Mouse (Mus musculus) ES-E14 (cell line): Measurements from ENCODE around the gene Tfeb. TPM values are rescaled to one million over a fixed set of nuclear protein-coding genes. Genes with fewer than 3 reads are reported as not detected.

Experiments
- DNase-seq: peaks from one replicate; pipeline ENCODE4 v3.0.0-alpha.2; 2013; ENCODE audit warnings: low read depth, low spot score
- H3K27ac ChIP-seq: 2 replicates; pipeline ENCODE4 v1.5.1; 2012; ENCODE audit warnings: low read depth, mild to moderate bottlenecking, low read length, moderate library complexity, mixed read lengths; ENCODE audit not compliant: poor library complexity, insufficient read depth, severe bottlenecking
- H3K36me3 ChIP-seq: 2 replicates; pipeline ENCODE4 v1.6.1; 2012; ENCODE audit warnings: mild to moderate bottlenecking, low read length, moderate library complexity, mixed read lengths; ENCODE audit not compliant: control insufficient read depth, poor library complexity, insufficient read depth, severe bottlenecking
- H3K4me1 ChIP-seq, 2 experiments: fragments of 150-350 bp in 1 of 2; sonication (generic) in 1 of 2; 2 replicates each; pipeline ENCODE4 v1.6.1; 2012; ENCODE audit warnings: low read length in 2 of 2, mild to moderate bottlenecking in 1 of 2, mixed read lengths in 1 of 2; ENCODE audit not compliant: control insufficient read depth in 2 of 2, insufficient read depth in 2 of 2, poor library complexity in 1 of 2
- H3K4me3 ChIP-seq, 2 experiments: fragments of 150-350 bp in 1 of 2; sonication (generic) in 1 of 2; 2 replicates each; pipeline ENCODE4 v1.5.1; 2012; ENCODE audit warnings: low read length in 2 of 2, low read depth in 1 of 2, mild to moderate bottlenecking in 1 of 2, mixed read lengths in 1 of 2; ENCODE audit not compliant: insufficient read depth in 1 of 2, poor library complexity in 1 of 2, severe bottlenecking in 1 of 2
- H3K9ac ChIP-seq: 2 replicates; pipeline ENCODE4 v1.6.1; 2012; ENCODE audit warnings: low read depth, mild to moderate bottlenecking, low read length, mixed read lengths; ENCODE audit not compliant: poor library complexity, insufficient read depth, severe bottlenecking
- H3K9me3 ChIP-seq: fragments of 150-350 bp; sonication (generic); 2 replicates; pipeline ENCODE4 v1.6.1; 2012; ENCODE audit warnings: low read depth, mild to moderate bottlenecking, low read length; ENCODE audit not compliant: control insufficient read depth, insufficient read depth
- CHD2 ChIP-seq: IDR thresholded peaks from 2 replicates; pipeline ENCODE4 v1.6.1; 2014; ENCODE audit warnings: mild to moderate bottlenecking, low read depth, low read length, inconsistent platforms
- HCFC1 ChIP-seq: IDR thresholded peaks from 2 replicates; pipeline ENCODE4 v1.6.1; 2012; ENCODE audit warnings: low read length, inconsistent platforms, borderline replicate concordance; ENCODE audit not compliant: insufficient read depth
- MAFK ChIP-seq: IDR thresholded peaks from 2 replicates; pipeline ENCODE4 v1.6.1; 2014; ENCODE audit warnings: mild to moderate bottlenecking, low read depth, low read length, inconsistent platforms; ENCODE audit not compliant: insufficient read depth
- ZC3H11A ChIP-seq: IDR thresholded peaks from 2 replicates; pipeline ENCODE4 v1.6.1; 2012; ENCODE audit warnings: low read depth, mild to moderate bottlenecking, inconsistent platforms, low read length, borderline replicate concordance
- ZNF384 ChIP-seq: IDR thresholded peaks from 2 replicates; pipeline ENCODE4 v1.6.1; 2012; ENCODE audit warnings: low read depth, low read length, inconsistent platforms
- in situ Hi-C, 2 experiments: fragments of 600-800 bp; cut with MboI; formaldehyde crosslinking; loops; one replicate each; pipeline ENCODE4 v1.15.1; 2025; ENCODE audit warnings: low sequenced_read_pairs in 2 of 2, inconsistent platforms in 1 of 2; ENCODE audit not compliant: unreplicated experiment in 2 of 2
- total RNA-seq: library from RNA; depleted of rRNA; stranded (reverse); fragments of 300-350 nt; gene quantifications from 2 replicates; pipeline ENCODE4 v1.2.3, GENCODE M21; 2012

Tfeb gene
- total RNA-seq, 1 experiment, result 21.0 TPM

DNA sequence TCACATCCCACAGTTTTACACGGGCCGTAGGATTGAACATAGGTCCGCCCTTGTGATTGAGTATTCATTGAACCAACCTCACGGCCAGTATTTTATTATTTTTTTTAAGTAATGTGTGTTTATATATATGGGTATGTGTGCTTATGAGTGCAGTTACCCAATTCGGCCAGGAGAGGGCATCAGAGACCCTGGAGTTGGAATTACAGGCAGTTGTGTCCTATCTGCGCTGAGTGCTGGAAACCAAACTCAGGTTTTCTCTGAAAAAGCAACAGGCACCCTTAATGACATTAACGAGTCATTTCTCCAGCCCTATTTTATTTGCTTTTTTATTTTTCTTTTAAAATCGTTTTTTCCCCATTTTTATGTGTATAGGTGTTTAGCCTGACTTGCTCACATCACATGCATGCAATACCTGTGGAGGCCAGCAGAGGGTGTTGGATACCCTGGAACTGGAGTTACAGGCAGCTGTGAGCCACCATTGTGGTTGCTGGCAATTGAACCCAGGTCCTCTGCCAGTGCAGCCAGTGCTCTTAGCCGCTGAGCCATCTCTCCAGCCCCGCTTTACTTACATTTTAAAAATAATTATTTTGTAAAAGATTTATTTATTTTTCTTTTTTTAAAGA is 8.0 kb downstream of the Tfeb start:
- Histone ChIP-seq H3K4me1 (peaks cover 2 to 14% of the 10 kb centered on the region in 2 experiments; a peak in 3 of 4 replicates), H3K4me3 (no peak overlapping the region), H3K27ac (no peak overlapping the region), H3K9ac (no peak overlapping the region), H3K9me3 (no peaks in the 10 kb centered on the region), H3K36me3 (no peaks in the 10 kb centered on the region)
- in situ Hi-C loops, result no loop called here
- TF ChIP-seq HCFC1 (peak; percentile 48; the same call in 1 of the 2 replicates), ZNF384 (no peak)
- peak; percentile 72 for DNase-seq

GRCm38 (mm10) chr17:47748791-47749553 is 12.1 kb downstream of the Tfeb start:
- Histone ChIP-seq H3K36me3 (no peaks in the 10 kb centered on the region), H3K4me3 (no peak overlapping the region), H3K27ac (no peak overlapping the region), H3K9ac (no peak overlapping the region), H3K9me3 (no peaks in the 10 kb centered on the region), H3K4me1 (0 out of 4 replicates have a peak, but pooled peaks cover 0 to 2% of the 10 kb centered on the region in 2 experiments)
- in situ Hi-C loops, result no loop called here
- no peak for DNase-seq
- TF ChIP-seq ZNF384, result no peak
- no peak for TF ChIP-seq MAFK
- TF ChIP-seq CHD2, result no peak
- no peak for TF ChIP-seq ZC3H11A
- no peak for TF ChIP-seq HCFC1

- no peaks in the 10 kb centered on the region for H3K4me1 ChIP-seq
- H3K9ac ChIP-seq, result no peak overlapping the region
- DNase-seq, result no peak
- no peak for TF ChIP-seq HCFC1
- no peak for TF ChIP-seq ZNF384
- no peak for TF ChIP-seq MAFK
- TF ChIP-seq ZC3H11A, result no peak
- TF ChIP-seq CHD2, result no peak
- no peaks in the 10 kb centered on the region for H3K9me3 ChIP-seq
- H3K27ac ChIP-seq, result no peak overlapping the region
- in situ Hi-C loops, result no loop called here
- no peaks in the 10 kb centered on the region for H3K36me3 ChIP-seq
- H3K4me3 ChIP-seq, result no peak overlapping the region
Observed at GRCm38 (mm10) chr17:47749626-47750025, 12.8 kb downstream of the Tfeb start.

- Histone ChIP-seq H3K9ac (no peak overlapping the region), H3K36me3 (no peaks in the 10 kb centered on the region), H3K4me1 (no peaks in the 10 kb centered on the region), H3K4me3 (no peak overlapping the region), H3K9me3 (no peaks in the 10 kb centered on the region), H3K27ac (no peak overlapping the region)
- TF ChIP-seq HCFC1 (no peak), CHD2 (no peak), ZC3H11A (no peak), MAFK (no peak), ZNF384 (no peak)
- no peak for DNase-seq
- in situ Hi-C loops, result no loop called here
Observed at GRCm38 (mm10) chr17:47750101-47750500, 13.3 kb downstream of the Tfeb start.
